Mouse (Mus musculus) neural tube, embryonic 12.5 days (tissue): ENCODE data around the gene Gm49027. TPM values are rescaled to one million over a fixed set of nuclear protein-coding genes. Genes with fewer than 3 reads are reported as not detected.

ENCODE experiments used
- ATAC-seq: fragments of 200-750 bp; cut with Nextera tagmentation; 2 replicates; pipeline ENCODE4 v1.8.0; 2017; ENCODE audit warnings: low read depth, mild to moderate bottlenecking, moderate TSS enrichment, moderate library complexity; ENCODE audit not compliant: low FRiP score
- H3K27ac ChIP-seq: fragments of 300-500 bp; sonication (generic); 2 replicates; pipeline ENCODE4 v1.5.1; 2016
- H3K27me3 ChIP-seq: fragments of 300-500 bp; sonication (generic); replicated peaks from 2 replicates; pipeline ENCODE4 v1.6.1; 2016; ENCODE audit warnings: mild to moderate bottlenecking
- H3K36me3 ChIP-seq: fragments of 300-500 bp; sonication (generic); 2 replicates; pipeline ENCODE4 v1.6.1; 2016; ENCODE audit warnings: mild to moderate bottlenecking
- H3K4me1 ChIP-seq: fragments of 300-500 bp; sonication (generic); 2 replicates; pipeline ENCODE4 v1.6.1; 2016
- H3K4me2 ChIP-seq: fragments of 300-500 bp; sonication (generic); replicated peaks from 2 replicates; pipeline ENCODE4 v1.6.1; 2016; ENCODE audit warnings: mild to moderate bottlenecking
- H3K4me3 ChIP-seq: fragments of 300-500 bp; sonication (generic); 2 replicates; pipeline ENCODE4 v1.5.1; 2016
- H3K9ac ChIP-seq: fragments of 300-500 bp; sonication (generic); 2 replicates; pipeline ENCODE4 v1.6.1; 2016; ENCODE audit warnings: mild to moderate bottlenecking
- H3K9me3 ChIP-seq: fragments of 300-500 bp; sonication (generic); 2 replicates; pipeline ENCODE4 v1.6.1; 2016; ENCODE audit warnings: mild to moderate bottlenecking
- WGBS: fragments of 180-500 bp; shearing (Covaris S2); methylation state at CpG from one replicate; pipeline ENCODE4 v1.1.7; 2016; 5-methylcytosine and 5-hydroxymethylcytosine counted together
- polyA plus RNA-seq: library from polyadenylated mRNA; unstranded; fragments of >200 nt; fragmentation: Nextera tagmentation; extraction: Ambion mirVana; gene quantifications from 2 replicates; pipeline ENCODE4 v1.2.1, GENCODE M21; 2016

Gm49027 gene
- 2.7 and 3.7 TPM in 2 replicates for polyA plus RNA-seq

DNA sequence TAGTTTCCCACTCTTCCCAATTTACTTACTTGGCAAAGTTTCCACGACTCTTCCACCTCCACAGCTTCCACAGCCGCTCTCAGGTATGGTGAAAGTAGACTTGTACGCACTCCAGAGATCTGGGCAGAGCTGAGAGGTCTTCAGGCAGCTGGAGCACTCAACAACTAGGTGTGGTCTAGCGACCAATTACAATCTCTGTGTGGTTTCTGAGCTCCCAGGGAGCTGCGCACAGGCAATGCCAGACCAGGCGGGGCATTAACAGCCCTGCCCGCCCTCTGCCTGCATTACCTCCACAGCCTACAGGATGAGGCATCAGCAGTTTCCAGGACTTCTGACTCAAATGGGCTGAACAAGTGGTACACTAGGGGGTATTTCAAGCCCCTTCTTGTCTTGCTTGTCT lies at the start of gene Gm49027:
Gene Gm49027, minus strand, starts transcription at position 208 of the 400 bp plus-strand sequence.
- peaks cover 27% of the 10 kb centered on the region for H3K4me1 ChIP-seq
- H3K27ac ChIP-seq = peak within 1 kb of the TSS; percentile 38; the same call in 1 of the 2 replicates
- H3K9me3 ChIP-seq = no peaks in the 10 kb centered on the region
- peak within 1 kb of the TSS; percentile 73 for H3K9ac ChIP-seq
- no peaks in the 10 kb centered on the region for H3K27me3 ChIP-seq
- no peak for ATAC-seq
- peaks cover 28% of the 10 kb centered on the region for H3K36me3 ChIP-seq
- WGBS = 82% methylated on average over 7 of the region's 7 CpGs
- H3K4me2 ChIP-seq = peak within 1 kb of the TSS; percentile 95
- peak within 1 kb of the TSS; percentile 80 for H3K4me3 ChIP-seq

DNA sequence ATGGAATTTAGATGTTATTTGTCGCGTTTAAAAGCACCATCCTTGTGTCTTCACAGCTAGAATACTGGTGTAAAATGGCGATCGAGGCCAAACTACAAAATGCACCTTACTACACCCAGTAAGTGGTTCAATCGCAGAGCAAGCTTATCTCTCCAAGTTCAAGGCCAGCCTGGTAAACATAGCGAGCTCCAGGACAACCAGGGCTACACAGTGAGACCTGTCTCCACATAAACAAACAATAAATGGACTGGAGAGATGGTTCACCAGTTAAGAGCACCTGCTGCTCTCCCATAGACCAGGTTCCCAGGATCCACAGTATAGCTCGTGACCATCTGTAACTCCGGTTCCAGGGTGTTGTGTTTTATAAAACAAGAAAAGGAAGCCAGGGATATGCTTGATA lies 48.1 kb upstream of the Gm49027 start:
- H3K4me1 ChIP-seq = peaks cover 10% of the 10 kb centered on the region
- H3K4me2 ChIP-seq = peak overlapping the region; percentile 90
- H3K9me3 ChIP-seq = no peaks in the 10 kb centered on the region
- H3K36me3 ChIP-seq = peaks cover 28% of the 10 kb centered on the region
- H3K27me3 ChIP-seq = no peaks in the 10 kb centered on the region
- ATAC-seq = 0 out of 2 replicates have a peak, but pooled peaks have one; percentile 14
- 62% methylated on average over 8 of the region's 8 CpGs for WGBS
- H3K4me3 ChIP-seq = no peak overlapping the region; the same call in 1 of the 2 replicates
- no peak overlapping the region for H3K27ac ChIP-seq
- no peak overlapping the region for H3K9ac ChIP-seq

DNA sequence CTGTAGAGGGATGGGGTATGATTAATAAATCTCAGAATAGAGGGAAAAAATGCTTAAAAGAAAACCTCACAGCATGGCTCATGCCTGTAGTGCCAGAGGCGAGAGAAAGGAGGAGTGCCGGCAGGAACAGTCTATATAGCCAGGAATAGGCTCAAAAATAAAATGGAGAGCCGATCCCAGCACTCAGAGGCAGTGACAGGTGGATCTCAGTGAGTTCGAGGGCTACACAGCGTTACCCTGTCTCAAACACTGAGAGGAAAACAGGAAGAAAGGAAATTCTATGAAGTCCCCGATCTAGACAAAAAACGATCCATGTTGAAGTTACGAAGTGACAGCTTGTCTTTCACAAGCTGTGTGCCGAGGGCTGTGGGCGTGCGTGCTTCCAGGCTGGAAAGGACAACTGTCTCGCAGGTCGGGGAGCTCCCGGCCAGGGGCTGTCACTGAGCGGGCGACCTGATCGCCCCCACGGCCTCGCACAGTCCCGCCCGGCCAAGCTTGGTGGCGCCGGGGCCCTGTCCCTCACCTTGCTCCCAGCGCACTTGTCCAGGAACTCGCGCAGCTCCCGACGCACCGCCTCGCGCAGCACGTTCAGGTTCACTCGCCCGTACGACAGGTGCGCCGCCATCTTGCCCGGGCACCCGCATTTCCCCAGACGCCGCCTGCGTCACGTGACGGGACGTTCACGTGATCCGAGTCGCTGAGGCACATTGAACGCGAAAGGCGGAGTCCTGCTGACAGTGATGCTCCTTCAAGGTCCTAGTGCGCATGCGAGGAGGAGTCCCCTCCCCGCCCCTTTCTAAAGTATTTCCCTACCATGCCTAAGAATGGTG lies 47.3 kb upstream of the Gm49027 start, which contains the start of gene Vps33a:
Gene Vps33a, minus strand, starts transcription at position 682 of the 830 bp plus-strand sequence.
- 1% methylated on average over 54 of the region's 54 CpGs for WGBS
- H3K36me3 ChIP-seq = peaks cover 33% of the 10 kb centered on the region
- H3K4me1 ChIP-seq = peaks cover 10% of the 10 kb centered on the region
- H3K27ac ChIP-seq = no peak within 1 kb of the TSS
- no peaks in the 10 kb centered on the region for H3K9me3 ChIP-seq
- H3K4me2 ChIP-seq = peak within 1 kb of the TSS; percentile 90
- H3K4me3 ChIP-seq = peak within 1 kb of the TSS; percentile 85
- peak within 1 kb of the TSS; percentile 73 for H3K9ac ChIP-seq
- peak; percentile 84 for ATAC-seq
- no peaks in the 10 kb centered on the region for H3K27me3 ChIP-seq

DNA sequence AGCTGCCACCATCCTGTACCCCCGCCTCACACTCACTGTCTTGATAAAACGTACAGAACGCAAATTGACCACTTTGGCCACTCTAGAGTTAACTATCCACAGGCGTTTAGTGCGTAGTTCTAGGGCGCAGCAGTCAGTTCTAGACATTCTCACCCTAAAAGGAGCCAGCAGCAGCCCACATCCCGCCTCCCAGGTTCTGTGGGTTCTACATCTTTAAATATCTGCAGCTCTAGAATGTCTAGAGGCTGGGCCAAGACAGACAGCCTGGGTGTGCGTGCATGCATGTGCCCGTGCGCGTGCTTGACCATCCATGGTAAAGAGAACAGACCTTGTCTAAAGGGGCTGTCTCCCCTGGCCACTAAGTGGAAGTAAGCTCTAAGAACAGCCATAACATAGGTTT lies 35.8 kb upstream of the Gm49027 start:
- ATAC-seq = no peak
- Histone ChIP-seq H3K4me3 (no peak overlapping the region), H3K9me3 (no peaks in the 10 kb centered on the region), H3K4me1 (no peaks in the 10 kb centered on the region), H3K27me3 (no peaks in the 10 kb centered on the region), H3K27ac (no peak overlapping the region), H3K9ac (no peak overlapping the region), H3K36me3 (peaks cover 90% of the 10 kb centered on the region), H3K4me2 (no peak overlapping the region)
- WGBS = 96% methylated on average over 11 of the region's 11 CpGs

DNA sequence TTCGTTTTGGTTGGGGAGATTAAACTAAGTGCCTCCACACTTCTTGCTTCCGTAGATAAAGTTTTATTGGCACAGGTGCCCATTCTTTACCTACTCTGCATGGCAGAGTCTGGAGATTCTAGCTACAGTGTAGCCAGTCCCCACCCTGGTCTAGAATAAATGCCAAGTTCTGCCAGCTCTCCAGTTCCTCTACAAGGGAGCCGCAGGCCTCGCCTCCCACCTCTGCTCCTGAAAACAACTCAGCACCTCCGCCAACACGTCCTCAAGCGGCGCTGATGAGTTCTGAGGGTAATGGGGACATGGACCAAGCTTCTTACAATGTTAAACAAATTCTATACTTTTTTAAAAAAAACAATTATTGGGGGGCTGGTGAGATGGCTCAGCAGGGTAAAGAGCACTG lies 34.3 kb upstream of the Gm49027 start:
- Histone ChIP-seq H3K27me3 (no peaks in the 10 kb centered on the region), H3K27ac (no peak overlapping the region), H3K9ac (no peak overlapping the region), H3K4me1 (no peaks in the 10 kb centered on the region), H3K4me2 (no peak overlapping the region), H3K36me3 (peaks cover 88% of the 10 kb centered on the region), H3K4me3 (no peak overlapping the region), H3K9me3 (no peaks in the 10 kb centered on the region)
- ATAC-seq = no peak
- 94% methylated on average over 8 of the region's 8 CpGs for WGBS

DNA sequence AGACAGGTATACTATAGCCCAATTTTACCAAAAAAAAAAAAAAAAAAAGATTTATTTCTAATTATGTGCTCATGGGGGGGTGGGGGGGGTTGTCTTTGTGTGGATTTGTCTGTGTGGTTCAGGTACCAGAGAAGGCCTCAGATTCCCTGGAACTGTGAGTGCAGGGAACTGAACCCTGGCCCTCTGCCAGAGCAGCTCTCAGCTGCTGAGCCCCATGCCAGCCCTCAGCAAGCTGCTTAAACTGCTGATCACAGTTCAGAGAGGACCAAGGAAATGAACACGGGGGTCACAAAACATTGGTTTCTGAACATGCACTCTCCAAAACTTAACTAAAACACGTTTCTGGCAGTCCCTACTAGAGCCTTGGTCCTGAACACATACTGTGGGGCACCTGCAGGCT lies 31.2 kb upstream of the Gm49027 start:
- Histone ChIP-seq H3K36me3 (peaks cover 61% of the 10 kb centered on the region), H3K9me3 (no peaks in the 10 kb centered on the region), H3K27ac (no peak overlapping the region), H3K4me1 (no peaks in the 10 kb centered on the region), H3K4me3 (no peak overlapping the region), H3K4me2 (no peak overlapping the region), H3K9ac (no peak overlapping the region), H3K27me3 (no peaks in the 10 kb centered on the region)
- ATAC-seq = no peak
- WGBS = 86% methylated on average over 2 of the region's 2 CpGs

DNA sequence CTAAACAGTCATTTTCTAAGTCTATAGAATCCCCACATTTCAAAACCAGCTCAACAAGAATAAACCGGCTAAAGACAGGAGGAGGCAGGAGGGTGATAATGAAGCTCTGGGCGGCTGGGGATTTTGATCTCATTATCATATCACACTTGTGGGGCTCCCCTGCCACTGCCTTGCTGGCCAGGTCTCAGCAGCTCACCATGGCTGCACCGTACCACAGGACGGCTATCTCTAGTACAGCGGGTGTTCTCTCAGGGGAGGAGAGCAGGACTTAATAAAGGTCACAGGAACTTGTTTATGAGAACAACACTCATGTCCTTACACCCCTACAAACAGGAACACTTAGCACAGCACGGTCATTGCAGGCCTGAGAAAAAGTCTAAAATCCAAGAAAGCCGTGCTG lies 30.4 kb upstream of the Gm49027 start:
- H3K36me3 ChIP-seq = peaks cover 55% of the 10 kb centered on the region

DNA sequence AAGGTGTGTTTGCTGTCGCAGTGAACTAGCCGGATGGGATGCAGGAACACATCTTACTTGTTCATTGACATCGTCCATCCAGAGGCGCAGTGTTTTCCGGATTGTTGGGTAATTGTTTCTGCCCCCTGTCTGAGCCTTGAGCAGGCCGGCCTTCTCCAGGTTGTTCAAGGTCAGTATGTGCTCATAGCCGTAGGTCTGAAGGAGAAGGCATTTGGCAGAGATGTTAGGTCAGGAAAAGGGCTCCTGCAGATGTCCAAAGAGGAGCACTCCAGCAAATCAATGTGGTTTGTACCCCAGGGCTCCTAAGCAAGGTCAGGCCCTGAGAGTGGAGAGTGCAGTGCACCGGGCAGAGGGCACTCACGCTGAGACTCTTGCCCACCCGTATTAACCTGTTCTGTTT lies 8.5 kb upstream of the Gm49027 start:
- H3K4me2 ChIP-seq = no peak overlapping the region
- 96% methylated on average over 10 of the region's 10 CpGs for WGBS

More for the DNA sequence above, 30.4 kb upstream of the Gm49027 start:
- WGBS = 92% methylated on average over 7 of the region's 7 CpGs
- no peak overlapping the region for H3K4me2 ChIP-seq
- H3K4me3 ChIP-seq = no peak overlapping the region
- H3K27me3 ChIP-seq = no peaks in the 10 kb centered on the region
- H3K9me3 ChIP-seq = no peaks in the 10 kb centered on the region
- no peaks in the 10 kb centered on the region for H3K4me1 ChIP-seq
- no peak overlapping the region for H3K27ac ChIP-seq
- no peak for ATAC-seq
- no peak overlapping the region for H3K9ac ChIP-seq

DNA sequence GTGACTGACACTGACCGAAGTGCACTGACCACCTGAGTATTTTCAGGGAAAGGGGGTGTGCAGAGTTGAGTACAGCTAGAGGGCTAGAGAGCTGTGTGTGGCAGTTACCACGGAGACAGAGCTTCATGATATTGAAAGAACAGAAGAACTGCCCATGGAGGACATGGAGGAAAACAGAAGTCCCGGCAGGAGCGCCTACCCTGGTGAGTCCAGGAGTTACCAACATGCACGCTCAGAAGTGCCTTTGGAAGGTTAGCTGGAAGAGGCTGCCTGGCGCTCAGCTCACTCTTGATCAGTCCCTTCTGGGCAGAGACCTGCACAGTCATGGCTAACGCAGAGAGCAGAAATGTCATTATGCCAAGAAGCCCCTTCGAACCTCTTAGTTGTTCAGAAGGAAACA lies 4.8 kb upstream of the Gm49027 start:
- ATAC-seq = no peak
- H3K27ac ChIP-seq = no peak overlapping the region
- H3K36me3 ChIP-seq = peaks cover 74% of the 10 kb centered on the region
- no peak overlapping the region for H3K9ac ChIP-seq
- 92% methylated on average over 8 of the region's 8 CpGs for WGBS
- H3K4me3 ChIP-seq = no peak overlapping the region
- no peak overlapping the region for H3K4me2 ChIP-seq
- H3K9me3 ChIP-seq = no peaks in the 10 kb centered on the region
- H3K4me1 ChIP-seq = no peaks in the 10 kb centered on the region
- no peaks in the 10 kb centered on the region for H3K27me3 ChIP-seq

More for the DNA sequence above, 8.5 kb upstream of the Gm49027 start:
- H3K4me3 ChIP-seq = no peak overlapping the region
- ATAC-seq = no peak
- H3K27me3 ChIP-seq = no peaks in the 10 kb centered on the region
- peaks cover 83% of the 10 kb centered on the region for H3K36me3 ChIP-seq
- no peak overlapping the region for H3K9ac ChIP-seq
- no peaks in the 10 kb centered on the region for H3K9me3 ChIP-seq
- no peaks in the 10 kb centered on the region for H3K4me1 ChIP-seq
- H3K27ac ChIP-seq = no peak overlapping the region

DNA sequence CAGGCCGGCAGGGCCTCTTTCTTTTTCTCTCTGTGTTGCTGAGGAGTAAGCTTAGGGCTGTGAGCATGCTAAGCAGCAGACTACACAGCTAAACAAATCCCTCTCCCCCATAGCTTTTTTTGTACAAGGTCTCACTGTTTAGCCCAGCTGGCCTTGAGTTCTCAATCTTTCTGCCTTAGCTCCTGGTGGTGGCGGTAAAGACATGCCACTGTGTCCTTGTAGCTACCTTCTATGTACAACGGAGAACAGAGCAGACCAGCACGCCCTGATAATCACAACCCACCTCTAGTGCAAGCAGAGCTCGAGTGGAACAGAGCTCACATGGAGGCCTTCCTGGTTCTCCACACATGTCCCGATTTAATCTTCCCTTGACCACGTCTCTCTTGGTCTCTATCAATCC lies 3.4 kb upstream of the Gm49027 start:
- no peak for ATAC-seq
- H3K4me2 ChIP-seq = no peak overlapping the region
- no peak overlapping the region for H3K27ac ChIP-seq
- WGBS = 83% methylated on average over 7 of the region's 7 CpGs
- H3K27me3 ChIP-seq = no peaks in the 10 kb centered on the region
- H3K9ac ChIP-seq = no peak overlapping the region
- peaks cover 8% of the 10 kb centered on the region for H3K4me1 ChIP-seq
- peaks cover 61% of the 10 kb centered on the region for H3K36me3 ChIP-seq
- no peak overlapping the region for H3K4me3 ChIP-seq
- no peaks in the 10 kb centered on the region for H3K9me3 ChIP-seq

DNA sequence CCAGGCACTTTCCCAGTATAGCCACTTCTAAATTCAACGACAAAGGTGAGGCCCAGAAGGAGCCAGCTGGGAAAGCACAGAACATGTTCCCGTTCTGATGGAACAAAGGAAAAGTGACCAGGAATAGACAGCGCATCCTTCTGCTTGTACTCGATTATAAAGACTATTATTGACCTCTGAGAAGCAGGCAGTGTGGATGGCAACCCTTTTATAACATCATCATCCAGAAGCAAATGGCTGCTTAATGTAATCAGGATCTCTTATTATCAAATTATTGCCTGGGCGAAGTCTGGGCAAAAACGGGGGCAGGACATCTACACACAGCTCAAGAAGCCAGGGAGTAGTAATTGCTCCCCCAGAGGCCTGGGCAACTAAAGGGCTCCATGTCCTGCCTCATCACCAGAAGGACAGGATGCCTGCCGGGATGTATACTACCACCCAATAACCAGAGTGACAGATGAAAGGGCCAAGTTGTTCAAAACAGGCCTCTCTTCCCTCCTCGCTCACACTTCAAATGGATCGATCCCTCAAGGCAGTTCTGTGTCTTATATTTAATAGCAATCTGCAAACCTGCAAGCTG lies 718 bp upstream of the Gm49027 start:
- Histone ChIP-seq H3K9ac (no peak overlapping the region), H3K27ac (no peak overlapping the region), H3K36me3 (peaks cover 35% of the 10 kb centered on the region), H3K4me2 (no peak overlapping the region), H3K27me3 (no peaks in the 10 kb centered on the region), H3K4me1 (peaks cover 27% of the 10 kb centered on the region), H3K9me3 (no peaks in the 10 kb centered on the region), H3K4me3 (no peak overlapping the region)
- WGBS = 90% methylated on average over 9 of the region's 9 CpGs
- no peak for ATAC-seq

DNA sequence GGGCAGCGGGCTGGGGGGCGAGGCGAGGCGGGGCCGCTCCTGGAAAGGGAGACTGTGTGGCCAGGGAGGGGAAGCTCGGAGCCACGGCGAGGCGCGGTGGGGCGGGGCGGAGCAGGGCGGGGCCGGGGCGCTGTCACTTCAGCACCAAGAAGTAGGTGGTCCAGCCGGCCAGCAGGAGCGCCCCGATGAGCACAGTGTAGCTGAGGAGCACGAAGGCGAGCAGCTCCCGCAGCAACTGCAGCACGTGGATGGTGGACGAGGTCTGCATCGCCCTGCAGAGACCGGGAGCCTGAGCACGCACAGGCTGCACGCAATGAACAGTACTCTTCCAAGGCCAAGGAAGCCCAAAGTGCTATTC lies 916 bp downstream of the Gm49027 start:
- under 1% methylated on average over 26 of the region's 27 CpGs for WGBS
- Histone ChIP-seq H3K4me1 (peaks cover 27% of the 10 kb centered on the region), H3K4me3 (peak overlapping the region; percentile 80), H3K36me3 (peaks cover 24% of the 10 kb centered on the region; the same call in 1 of the 2 replicates), H3K27ac (peak overlapping the region; percentile 38; the same call in 1 of the 2 replicates), H3K4me2 (peak overlapping the region; percentile 95), H3K9me3 (no peaks in the 10 kb centered on the region), H3K27me3 (no peaks in the 10 kb centered on the region), H3K9ac (peak overlapping the region; percentile 73)
- peak; percentile 96 for ATAC-seq
